Mouse (Mus musculus) myocyte (in vitro differentiated cells): ENCODE measurements around the gene Ak2. TPM values are rescaled to one million over a fixed set of nuclear protein-coding genes. Genes with fewer than 3 reads are reported as not detected.

Experiments used
- H3K27me3 ChIP-seq: one replicate; pipeline ENCODE4 v1.6.1; 2011; ENCODE audit not compliant: control insufficient read depth, insufficient read depth, insufficient read length
- H3K36me3 ChIP-seq: one replicate; pipeline ENCODE4 v1.6.1; 2011; ENCODE audit not compliant: control insufficient read depth, insufficient read depth
- H3K4me2 ChIP-seq: one replicate; pipeline ENCODE4 v1.6.1; 2011; ENCODE audit warnings: low read depth, control low read depth
- H3K4me3 ChIP-seq: one replicate; pipeline ENCODE4 v1.5.1; 2011; ENCODE audit warnings: mild to moderate bottlenecking, control low read depth, moderate library complexity
- H3K79me2 ChIP-seq: one replicate; pipeline ENCODE4 v1.6.1; 2011; ENCODE audit not compliant: control insufficient read depth, insufficient read depth
- H3ac ChIP-seq: one replicate; pipeline ENCODE4 v1.6.1; 2011; ENCODE audit not compliant: control insufficient read depth, insufficient read length
- CEBPB ChIP-seq: IDR thresholded peaks from 2 replicates; pipeline ENCODE4 v1.6.1; 2011; ENCODE audit warnings: mild to moderate bottlenecking, moderate library complexity; ENCODE audit not compliant: poor library complexity, insufficient read depth, severe bottlenecking
- E2F4 ChIP-seq: IDR thresholded peaks from one replicate; pipeline ENCODE4 v1.6.1; 2011; ENCODE audit warnings: mild to moderate bottlenecking, control low read depth, moderate library complexity; ENCODE audit not compliant: insufficient read depth
- MAX ChIP-seq: IDR thresholded peaks from one replicate; pipeline ENCODE4 v1.6.1; 2011; ENCODE audit warnings: low read depth, mild to moderate bottlenecking, control low read depth
- MYOD1 ChIP-seq, 3 experiments: IDR thresholded peaks; one replicate each; pipeline ENCODE4 v1.6.1; 2011; ENCODE audit warnings: control low read depth in 2 of 3, low read depth in 2 of 3, mild to moderate bottlenecking in 2 of 3, moderate library complexity in 1 of 3; ENCODE audit not compliant: insufficient read length in 2 of 3, control insufficient read depth in 1 of 3
- MYOG ChIP-seq, 3 experiments: IDR thresholded peaks; one replicate each; pipeline ENCODE4 v1.6.1; 2011; ENCODE audit warnings: control low read depth in 2 of 3, low read depth in 2 of 3, mild to moderate bottlenecking in 2 of 3; ENCODE audit not compliant: insufficient read length in 2 of 3, control insufficient read depth in 1 of 3, insufficient read depth in 1 of 3
- POLR2A ChIP-seq: IDR thresholded peaks from one replicate; pipeline ENCODE4 v1.6.1; 2011; ENCODE audit warnings: low read depth, mild to moderate bottlenecking, control low read depth, moderate library complexity; ENCODE audit not compliant: insufficient read length
- POLR2AphosphoS2 ChIP-seq: IDR thresholded peaks from one replicate; pipeline ENCODE4 v1.6.1; 2011; ENCODE audit warnings: low read depth, control low read depth; ENCODE audit not compliant: insufficient read length
- REST ChIP-seq: IDR thresholded peaks from one replicate; pipeline ENCODE4 v1.6.1; 2011; ENCODE audit warnings: mild to moderate bottlenecking, control low read depth, moderate library complexity; ENCODE audit not compliant: insufficient read depth, insufficient read length
- SRF ChIP-seq: IDR thresholded peaks from one replicate; pipeline ENCODE4 v1.6.1; 2011; ENCODE audit warnings: low read depth; ENCODE audit not compliant: control insufficient read depth, insufficient read length
- TCF12 ChIP-seq: IDR thresholded peaks from one replicate; pipeline ENCODE4 v1.6.1; 2011; ENCODE audit warnings: mild to moderate bottlenecking, control low read depth; ENCODE audit not compliant: poor library complexity, insufficient read depth, severe bottlenecking
- TCF3 ChIP-seq: IDR thresholded peaks from one replicate; pipeline ENCODE4 v1.6.1; 2011; ENCODE audit warnings: low read depth, control low read depth; ENCODE audit not compliant: insufficient read length
- USF1 ChIP-seq: IDR thresholded peaks from one replicate; pipeline ENCODE4 v1.6.1; 2011; ENCODE audit warnings: low read depth, mild to moderate bottlenecking, control low read depth, moderate library complexity
- polyA plus RNA-seq: library from polyadenylated mRNA; unstranded; fragments of >200 nt; fragmentation: generic; extraction: Trizol; gene quantifications from one replicate; pipeline ENCODE4 v1.2.1, GENCODE M21; 2012; ENCODE audit warnings: missing spikeins

Ak2 gene
- polyA plus RNA-seq: 83.0 TPM

DNA sequence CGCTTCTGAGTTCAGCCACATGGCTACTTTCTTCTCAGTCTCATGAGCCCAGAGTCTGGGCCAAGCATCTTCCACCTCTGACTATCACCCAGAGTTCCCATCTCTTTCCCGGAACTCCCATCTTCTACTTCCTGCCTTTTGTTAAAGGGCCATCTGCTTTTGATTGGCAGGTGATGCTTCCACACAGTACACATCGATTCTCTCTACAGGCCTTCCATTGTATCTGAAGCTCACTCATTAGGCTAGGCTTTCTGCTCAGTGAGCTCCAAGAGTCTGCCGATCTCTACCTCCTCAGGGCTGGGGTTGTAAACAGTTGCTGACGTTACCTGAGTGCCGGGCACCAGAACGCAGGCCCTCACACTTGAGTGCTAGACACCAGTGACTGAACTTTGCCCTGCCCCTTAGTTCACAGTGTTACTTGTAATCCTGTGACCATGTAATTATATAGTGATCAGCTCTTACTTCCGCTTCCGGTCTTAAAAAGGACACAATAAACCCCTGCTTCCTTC, at the start of gene Ak2:
Gene Ak2 (plus strand): TSS at position 459 of the 509 bp plus-strand sequence.
- peak within 1 kb of the TSS; percentile 54 for H3K4me2 ChIP-seq
- no peaks in the 10 kb centered on the region for H3K27me3 ChIP-seq
- peak within 1 kb of the TSS; percentile 76 for H3K4me3 ChIP-seq
- H3K36me3 ChIP-seq: peaks cover 8% of the 10 kb centered on the region
- H3ac ChIP-seq: no peak within 1 kb of the TSS
- H3K79me2 ChIP-seq: peaks cover 33% of the 10 kb centered on the region
- no peak for TF ChIP-seq USF1

- no peak for TF ChIP-seq POLR2A
- TF ChIP-seq MYOD1 (IDR thresholded peaks at IDR 0.05; ENCODE audit: control insufficient read depth in 1 of 3, insufficient read length in 2 of 3, low read depth in 2 of 3): no peak
- no peak for TF ChIP-seq SRF
- TF ChIP-seq MAX: no peak
- TF ChIP-seq USF1: no peak
- TF ChIP-seq MYOG (IDR thresholded peaks at IDR 0.05; ENCODE audit: control insufficient read depth in 1 of 3, insufficient read depth in 1 of 3, insufficient read length in 2 of 3, low read depth in 2 of 3): no peak
- TF ChIP-seq TCF3: no peak
- no peak for TF ChIP-seq CEBPB
- no peak for TF ChIP-seq REST
- no peak for TF ChIP-seq E2F4
- TF ChIP-seq POLR2AphosphoS2: no peak
- no peak for TF ChIP-seq TCF12
- Histone ChIP-seq H3K4me2 (no peak overlapping the region), H3K4me3 (no peak overlapping the region), H3K79me2 (no peaks in the 10 kb centered on the region), H3ac (no peak overlapping the region), H3K36me3 (no peaks in the 10 kb centered on the region), H3K27me3 (no peaks in the 10 kb centered on the region)
These were observed 49.4 kb upstream of the Ak2 start for GRCm38 (mm10) chr4:128942346-128942745.

DNA sequence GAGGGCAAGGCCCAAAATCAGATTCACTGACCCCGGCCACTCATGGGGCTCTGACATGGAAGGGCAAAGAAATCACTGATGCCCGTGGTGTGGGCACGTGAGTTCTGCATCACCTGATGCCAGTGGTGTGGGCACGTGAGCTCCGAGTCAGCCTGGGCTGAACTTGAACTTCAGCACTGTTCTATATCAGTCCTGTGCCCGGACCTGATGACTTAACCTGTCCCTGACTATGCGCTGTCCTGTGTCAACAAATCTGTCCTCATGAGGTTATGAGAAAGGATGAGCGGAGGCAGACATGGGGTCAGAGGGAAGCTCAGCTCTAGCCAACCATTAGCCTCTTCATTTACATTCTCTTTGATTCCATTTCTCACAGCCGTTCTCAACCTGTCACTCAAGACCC, 45.0 kb upstream of the Ak2 start:
- Histone ChIP-seq H3K79me2 (no peaks in the 10 kb centered on the region), H3K4me2 (no peak overlapping the region), H3ac (no peak overlapping the region), H3K36me3 (no peaks in the 10 kb centered on the region), H3K27me3 (no peaks in the 10 kb centered on the region), H3K4me3 (no peak overlapping the region)
- TF ChIP-seq CEBPB (no peak), POLR2A (no peak), SRF (no peak), POLR2AphosphoS2 (no peak), MAX (no peak), REST (no peak), TCF3 (no peak), USF1 (no peak), E2F4 (no peak), MYOD1 (IDR thresholded peaks at IDR 0.05; ENCODE audit: control insufficient read depth in 1 of 3, insufficient read length in 2 of 3, low read depth in 2 of 3) (no peak), TCF12 (no peak), MYOG (IDR thresholded peaks at IDR 0.05; ENCODE audit: control insufficient read depth in 1 of 3, insufficient read depth in 1 of 3, insufficient read length in 2 of 3, low read depth in 2 of 3) (no peak)

- TF ChIP-seq MYOG (IDR thresholded peaks at IDR 0.05; ENCODE audit: control insufficient read depth in 1 of 3, insufficient read depth in 1 of 3, insufficient read length in 2 of 3, low read depth in 2 of 3) (no peak), POLR2AphosphoS2 (no peak), SRF (no peak), TCF12 (no peak), MAX (no peak), TCF3 (no peak), USF1 (no peak), CEBPB (no peak), E2F4 (no peak)
- H3ac ChIP-seq: no peak overlapping the region
- H3K79me2 ChIP-seq: no peaks in the 10 kb centered on the region
- no peaks in the 10 kb centered on the region for H3K27me3 ChIP-seq
- no peaks in the 10 kb centered on the region for H3K36me3 ChIP-seq
- no peak overlapping the region for H3K4me2 ChIP-seq
- no peak overlapping the region for H3K4me3 ChIP-seq
These were observed 44.3 kb upstream of the Ak2 start for GRCm38 (mm10) chr4:128947326-128947933.

GRCm38 (mm10) chr4:128948137-128948674, 43.6 kb upstream of the Ak2 start:
- H3K4me3 ChIP-seq: no peak overlapping the region
- H3K36me3 ChIP-seq: no peaks in the 10 kb centered on the region
- no peak overlapping the region for H3K4me2 ChIP-seq
- H3K27me3 ChIP-seq: no peaks in the 10 kb centered on the region
- H3ac ChIP-seq: no peak overlapping the region
- TF ChIP-seq POLR2AphosphoS2 (no peak), E2F4 (no peak), CEBPB (no peak), TCF3 (no peak), USF1 (no peak), SRF (no peak), MYOD1 (IDR thresholded peaks at IDR 0.05; ENCODE audit: control insufficient read depth in 1 of 3, insufficient read length in 2 of 3, low read depth in 2 of 3) (no peak), POLR2A (no peak), MYOG (IDR thresholded peaks at IDR 0.05; ENCODE audit: control insufficient read depth in 1 of 3, insufficient read depth in 1 of 3, insufficient read length in 2 of 3, low read depth in 2 of 3) (no peak), TCF12 (no peak), MAX (no peak), REST (no peak)
- H3K79me2 ChIP-seq: no peaks in the 10 kb centered on the region
